Mouse (Mus musculus): ENCODE measurements around the gene Cpsf4l. TPM values are rescaled to one million over a fixed set of nuclear protein-coding genes. Genes with fewer than 3 reads are reported as not detected.
A peak's percentile ranks its signal among the peaks of the same experiment; 100 is the strongest.

Cpsf4l gene
- total RNA-seq, 2 experiments from 2014 or later, result not detected

DNA sequence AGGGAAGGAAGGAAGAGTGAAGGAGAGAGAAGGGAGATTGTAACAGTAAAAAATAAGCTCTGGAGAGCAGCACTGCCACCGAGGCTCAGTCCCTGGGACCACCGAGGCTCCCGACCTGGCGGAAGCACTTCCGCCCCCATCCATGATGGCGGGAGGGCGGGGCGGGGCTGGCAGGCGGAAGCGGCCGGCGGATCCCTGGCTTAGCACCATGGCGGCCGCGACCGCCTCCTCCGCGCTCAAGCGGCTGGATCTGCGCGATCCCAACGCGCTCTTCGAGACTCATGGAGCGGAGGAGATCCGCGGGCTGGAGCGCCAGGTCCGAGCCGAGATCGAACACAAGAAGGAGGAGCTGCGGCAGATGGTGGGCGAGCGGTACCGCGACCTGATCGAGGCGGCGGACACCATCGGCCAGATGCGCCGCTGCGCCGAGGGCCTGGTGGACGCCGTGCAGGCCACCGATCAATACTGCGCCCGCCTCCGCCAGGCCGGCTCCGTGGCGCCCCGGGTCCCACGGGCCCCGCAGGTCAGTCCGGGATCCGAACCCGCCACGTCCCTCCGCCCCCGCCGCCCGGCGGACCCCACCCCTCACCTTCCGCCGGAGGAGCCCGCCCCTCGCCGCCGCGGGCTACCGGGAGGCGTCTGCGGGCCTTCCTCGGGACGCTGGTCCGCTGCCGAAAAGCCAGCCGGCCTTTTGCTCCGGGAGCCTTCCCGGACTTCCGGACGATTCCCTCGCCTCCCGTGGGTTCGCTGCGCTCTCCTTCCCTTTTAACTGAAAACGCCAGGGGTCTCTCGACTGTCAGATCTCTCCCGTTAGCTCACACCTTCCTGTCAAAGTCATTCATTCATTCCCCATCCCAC is 60.2 kb downstream of the Cpsf4l start, which contains the start of gene Slc39a11:
Gene Slc39a11, minus strand, starts transcription at position 727 of the 858 bp plus-strand sequence.
- peak; percentile 53 for ATAC-seq (replicated peaks; ENCODE audit: poor library complexity, severe bottlenecking)

DNA sequence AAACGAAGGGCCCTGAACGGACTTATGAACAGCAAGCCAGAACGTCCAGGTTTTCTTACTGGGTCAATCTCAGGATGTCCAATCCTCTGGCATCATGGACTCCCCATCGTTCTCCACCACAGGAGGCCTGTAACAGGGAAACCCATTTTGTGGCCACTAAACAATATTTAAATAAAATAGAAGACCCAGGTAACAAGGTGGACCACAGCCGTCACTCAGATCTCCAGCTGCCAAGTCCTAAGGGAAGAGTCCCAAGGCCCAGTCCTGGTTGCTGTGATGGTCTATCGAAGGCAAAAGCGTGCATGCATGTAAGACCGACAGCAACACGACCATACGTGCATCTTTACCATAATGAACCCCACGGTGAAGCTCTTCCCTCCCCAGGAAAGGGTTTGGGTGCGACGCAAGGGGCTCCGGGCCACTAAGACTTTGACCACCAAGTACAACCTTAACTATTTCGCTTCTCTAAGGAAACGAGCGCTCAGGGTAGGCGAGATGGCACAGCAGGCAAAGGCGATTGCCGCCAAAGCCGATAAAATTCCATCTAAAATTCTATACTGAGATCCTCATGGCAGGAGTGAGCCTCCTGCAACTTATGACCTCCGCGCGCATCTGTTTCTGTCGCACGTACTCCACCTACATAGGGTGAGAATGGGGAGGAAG is 61.0 kb downstream of the Cpsf4l start, which contains the start of gene Cog1:
Gene Cog1, plus strand, starts transcription at position 480 of the 663 bp plus-strand sequence.
- no peak for ATAC-seq (replicated peaks; ENCODE audit: poor library complexity, severe bottlenecking)

Other genes starting within 250 kb of the Cpsf4l start
- gene Sstr2, start 90.7 kb downstream of the Cpsf4l start, total RNA-seq (2014; fragmentation: Nextera tagmentation), result 0.13 and 1.2 TPM in 2 replicates
- not detected in 2 replicates for gene Sstr2, start 90.7 kb downstream of the Cpsf4l start, total RNA-seq (2017)
- 39.1 and 63.6 TPM in 2 replicates for gene Cog1, start 60.8 kb downstream of the Cpsf4l start, total RNA-seq (2014; fragmentation: Nextera tagmentation)
- gene Cog1, start 60.8 kb downstream of the Cpsf4l start, total RNA-seq (2017), result 11.3 and 22.8 TPM in 2 replicates
- gene Slc39a11, start 59.9 kb downstream of the Cpsf4l start, total RNA-seq (2014; fragmentation: Nextera tagmentation), result 24.8 and 37.0 TPM in 2 replicates
- gene Slc39a11, start 59.9 kb downstream of the Cpsf4l start, total RNA-seq (2017), result 30.5 and 36.9 TPM in 2 replicates
- gene Fam104a, start 25.9 kb downstream of the Cpsf4l start, total RNA-seq (2014; fragmentation: Nextera tagmentation), result 14.4 and 15.6 TPM in 2 replicates
- 17.6 and 25.0 TPM in 2 replicates for gene Fam104a, start 25.9 kb downstream of the Cpsf4l start, total RNA-seq (2017)
- 10.4 and 28.3 TPM in 2 replicates for gene D11Wsu47e, start 25.6 kb downstream of the Cpsf4l start, total RNA-seq (2014; fragmentation: Nextera tagmentation)
- 6.4 and 19.0 TPM in 2 replicates for gene D11Wsu47e, start 25.6 kb downstream of the Cpsf4l start, total RNA-seq (2017)
- 13.9 and 15.5 TPM in 2 replicates for gene Cdc42ep4, start 41.9 kb upstream of the Cpsf4l start, total RNA-seq (2014; fragmentation: Nextera tagmentation)
- gene Cdc42ep4, start 41.9 kb upstream of the Cpsf4l start, total RNA-seq (2017), result 14.8 and 21.5 TPM in 2 replicates